Mouse (Mus musculus): Measurements from ENCODE around the gene Tshz2. TPM values are rescaled to one million over a fixed set of nuclear protein-coding genes. Genes with fewer than 3 reads are reported as not detected.
"Not testable (repeated sequence)": the region's sequence is repeated elsewhere in the genome, so short reads cannot be mapped to it uniquely, and the experiment has no call there.

Tshz2 gene
- total RNA-seq (2014; rRNA removed) (37.2 and 40.8 TPM in 2 replicates), polyA plus RNA-seq (2015; fragmentation: Nextera tagmentation; extraction: Ambion mirVana) (19.6 and 26.4 TPM in 2 replicates)

- WGBS, result under 1% methylated on average over 19 of the region's 22 CpGs
These were observed at the start of gene Tshz2 for GRCm38 (mm10) chr2:169632338-169633151. Gene Tshz2 (plus strand): TSS chr2:169633013.

GRCm38 (mm10) chr2:169583476-169583875, 49.3 kb upstream of the Tshz2 start:
- no peak for DNase-seq (ENCODE audit: low spot score)
- Histone ChIP-seq H3K4me3 (ENCODE audit: low read depth, low read length) (no peak overlapping the region), H3K36me3 (ENCODE audit: insufficient read depth, low read length) (no peaks in the 10 kb centered on the region), H3K4me1 (ENCODE audit: insufficient read depth, low read length) (no peaks in the 10 kb centered on the region), H3K9ac (replicated peaks; ENCODE audit: low read length, poor library complexity, severe bottlenecking) (no peak overlapping the region), H3K27ac (ENCODE audit: low read depth, low read length) (no peak overlapping the region), H3K9me3 (ENCODE audit: low read length) (no peaks in the 10 kb centered on the region), H3K27me3 (ENCODE audit: insufficient read depth, low read length) (no peaks in the 10 kb centered on the region), H3K4me2 (ENCODE audit: low read depth, low read length, poor library complexity, severe bottlenecking) (no peak overlapping the region)
- no peak for TF ChIP-seq CTCF (IDR thresholded peaks at IDR 0.05)
- 81% methylated on average over 3 of the region's 3 CpGs for WGBS
- no peak for ATAC-seq (ENCODE audit: low FRiP score)

More at GRCm38 (mm10) chr2:169632338-169633151, at the start of gene Tshz2:
- DNase-seq (ENCODE audit: low spot score) (peak; percentile 84), ATAC-seq (ENCODE audit: low FRiP score) (peak; percentile 70)
- peak; percentile 25 for TF ChIP-seq CTCF (IDR thresholded peaks at IDR 0.05)
- Histone ChIP-seq H3K4me3 (ENCODE audit: low read depth, low read length) (peak within 1 kb of the TSS; percentile 72), H3K4me1 (ENCODE audit: insufficient read depth, low read length) (peaks cover 5% of the 10 kb centered on the region; the same call in 1 of the 2 replicates), H3K4me2 (ENCODE audit: low read depth, low read length, poor library complexity, severe bottlenecking) (peak within 1 kb of the TSS; percentile 96), H3K27ac (ENCODE audit: low read depth, low read length) (peak within 1 kb of the TSS; percentile 70), H3K9ac (replicated peaks; ENCODE audit: low read length, poor library complexity, severe bottlenecking) (peak within 1 kb of the TSS; percentile 77), H3K27me3 (ENCODE audit: insufficient read depth, low read length) (no peaks in the 10 kb centered on the region), H3K9me3 (ENCODE audit: low read length) (no peaks in the 10 kb centered on the region), H3K36me3 (ENCODE audit: insufficient read depth, low read length) (no peaks in the 10 kb centered on the region)

- Histone ChIP-seq H3K4me3 (ENCODE audit: low read depth, low read length) (no peak overlapping the region), H3K36me3 (ENCODE audit: insufficient read depth, low read length) (no peaks in the 10 kb centered on the region), H3K4me1 (ENCODE audit: insufficient read depth, low read length) (no peaks in the 10 kb centered on the region), H3K4me2 (ENCODE audit: low read depth, low read length, poor library complexity, severe bottlenecking) (no peak overlapping the region), H3K9me3 (ENCODE audit: low read length) (no peaks in the 10 kb centered on the region), H3K9ac (replicated peaks; ENCODE audit: low read length, poor library complexity, severe bottlenecking) (no peak overlapping the region), H3K27me3 (ENCODE audit: insufficient read depth, low read length) (no peaks in the 10 kb centered on the region), H3K27ac (ENCODE audit: low read depth, low read length) (no peak overlapping the region)
- WGBS, result 22% methylated on average over 15 of the region's 15 CpGs
- TF ChIP-seq CTCF (IDR thresholded peaks at IDR 0.05), result no peak
- DNase-seq (ENCODE audit: low spot score), result no peak
- ATAC-seq (ENCODE audit: low FRiP score), result peak; percentile 44; the same call in 1 of the 2 replicates
These were observed 47.9 kb upstream of the Tshz2 start for GRCm38 (mm10) chr2:169584745-169585456.

GRCm38 (mm10) chr2:169585631-169586285, 47.1 kb upstream of the Tshz2 start:
- Histone ChIP-seq H3K27me3 (ENCODE audit: insufficient read depth, low read length) (no peaks in the 10 kb centered on the region), H3K9ac (replicated peaks; ENCODE audit: low read length, poor library complexity, severe bottlenecking) (no peak overlapping the region), H3K4me1 (ENCODE audit: insufficient read depth, low read length) (no peaks in the 10 kb centered on the region), H3K27ac (ENCODE audit: low read depth, low read length) (no peak overlapping the region), H3K4me2 (ENCODE audit: low read depth, low read length, poor library complexity, severe bottlenecking) (no peak overlapping the region), H3K36me3 (ENCODE audit: insufficient read depth, low read length) (no peaks in the 10 kb centered on the region), H3K9me3 (ENCODE audit: low read length) (no peaks in the 10 kb centered on the region), H3K4me3 (ENCODE audit: low read depth, low read length) (no peak overlapping the region)
- TF ChIP-seq CTCF (IDR thresholded peaks at IDR 0.05), result no peak
- WGBS, result 81% methylated on average over 12 of the region's 12 CpGs
- ATAC-seq (ENCODE audit: low FRiP score), result no peak
- DNase-seq (ENCODE audit: low spot score), result no peak

- H3K27ac ChIP-seq (ENCODE audit: low read depth, low read length), result no peak overlapping the region
- no peak overlapping the region for H3K4me2 ChIP-seq (ENCODE audit: low read depth, low read length, poor library complexity, severe bottlenecking)
- ATAC-seq (ENCODE audit: low FRiP score), result no peak
- H3K4me3 ChIP-seq (ENCODE audit: low read depth, low read length), result no peak overlapping the region
- no peak overlapping the region for H3K9ac ChIP-seq (replicated peaks; ENCODE audit: low read length, poor library complexity, severe bottlenecking)
- WGBS, result 94% methylated on average over 3 of the region's 3 CpGs
- H3K4me1 ChIP-seq (ENCODE audit: insufficient read depth, low read length), result no peaks in the 10 kb centered on the region
- TF ChIP-seq CTCF (IDR thresholded peaks at IDR 0.05), result no peak
- H3K9me3 ChIP-seq (ENCODE audit: low read length), result no peaks in the 10 kb centered on the region
- DNase-seq (ENCODE audit: low spot score), result no peak
- H3K27me3 ChIP-seq (ENCODE audit: insufficient read depth, low read length), result no peaks in the 10 kb centered on the region
- no peaks in the 10 kb centered on the region for H3K36me3 ChIP-seq (ENCODE audit: insufficient read depth, low read length)
These were observed 46.1 kb upstream of the Tshz2 start for GRCm38 (mm10) chr2:169586688-169587087.

- not testable (repeated sequence) for H3K4me2 ChIP-seq (ENCODE audit: low read depth, low read length, poor library complexity, severe bottlenecking); H3K9ac ChIP-seq (replicated peaks; ENCODE audit: low read length, poor library complexity, severe bottlenecking); DNase-seq (ENCODE audit: low spot score); H3K4me1 ChIP-seq (ENCODE audit: insufficient read depth, low read length); H3K9me3 ChIP-seq (ENCODE audit: low read length); H3K4me3 ChIP-seq (ENCODE audit: low read depth, low read length); H3K36me3 ChIP-seq (ENCODE audit: insufficient read depth, low read length); H3K27ac ChIP-seq (ENCODE audit: low read depth, low read length); H3K27me3 ChIP-seq (ENCODE audit: insufficient read depth, low read length); ATAC-seq (ENCODE audit: low FRiP score)
These were observed 45.2 kb upstream of the Tshz2 start, which contains the start of gene Gm11011 for GRCm38 (mm10) chr2:169587645-169588044. Gene Gm11011 (minus strand): TSS chr2:169587745.
